Mouse (Mus musculus): Measurements from ENCODE around the gene Olfr93. TPM values are rescaled to one million over a fixed set of nuclear protein-coding genes. Genes with fewer than 3 reads are reported as not detected.
A peak's percentile ranks its signal among the peaks of the same experiment; 100 is the strongest.
"Not testable (repeated sequence)": the region's sequence is repeated elsewhere in the genome, so short reads cannot be mapped to it uniquely, and the experiment has no call there.

Olfr93 gene
- not detected for total RNA-seq (2021)
- long read RNA-seq, experiment 1: 0 reads
- long read RNA-seq, experiment 2: 0 reads

GRCm38 (mm10) chr17:37161394-37161793 is at the start of gene Olfr93:
Gene Olfr93 (minus strand): TSS chr17:37161494.
- no peak for DNase-seq
- intact Hi-C loops (cut with DNase I): no loop called here

GRCm38 (mm10) chr17:37203917-37204236 is 42.6 kb upstream of the Olfr93 start:
- intact Hi-C loops (cut with DNase I): loop anchor here (1.0 kb wide), 1 partner anchor 121 kb away; no protein-coding TSS in a partner anchor

GRCm38 (mm10) chr17:37203206-37203916 is 42.1 kb upstream of the Olfr93 start:
- intact Hi-C loops (cut with DNase I): no loop called here
- DNase-seq: peak; percentile 52 to 60

More at GRCm38 (mm10) chr17:37203917-37204236, 42.6 kb upstream of the Olfr93 start:
- DNase-seq: no peak

GRCm38 (mm10) chr17:37200894-37201293 is 39.6 kb upstream of the Olfr93 start, which contains the start of gene Olfr94:
Gene Olfr94 (minus strand): TSS chr17:37200994.
- intact Hi-C loops (cut with DNase I): no loop called here
- no peak for DNase-seq

GRCm38 (mm10) chr17:37196845-37197724 is 35.8 kb upstream of the Olfr93 start:
- DNase-seq: no peak
- intact Hi-C loops (cut with DNase I): no loop called here

- DNase-seq: no peak
- intact Hi-C loops (cut with DNase I): no loop called here
Observed at GRCm38 (mm10) chr17:37194782-37195181, 33.5 kb upstream of the Olfr93 start.

- no peak for DNase-seq
- intact Hi-C loops (cut with DNase I): no loop called here
Observed at GRCm38 (mm10) chr17:37193656-37194055, 32.4 kb upstream of the Olfr93 start, which contains the start of gene Ubd. Gene Ubd (plus strand): TSS chr17:37193892.

GRCm38 (mm10) chr17:37193032-37193431 is 31.7 kb upstream of the Olfr93 start:
- intact Hi-C loops (cut with DNase I): no loop called here
- DNase-seq: no peak

- DNase-seq: no peak
- intact Hi-C loops (cut with DNase I): no loop called here
Observed at GRCm38 (mm10) chr17:37190711-37191110, 29.4 kb upstream of the Olfr93 start.

- DNase-seq: no peak
- intact Hi-C loops (cut with DNase I): no loop called here
Observed at GRCm38 (mm10) chr17:37185474-37185873, 24.2 kb upstream of the Olfr93 start.

- intact Hi-C loops (cut with DNase I): not testable (repeated sequence)
Observed at GRCm38 (mm10) chr17:37131366-37131765, 29.9 kb downstream of the Olfr93 start.

GRCm38 (mm10) chr17:37119988-37120387 is 41.3 kb downstream of the Olfr93 start, which contains the start of gene Olfr92:
Gene Olfr92 (minus strand): TSS chr17:37120088.
- DNase-seq: no peak
- intact Hi-C loops (cut with DNase I): no loop called here

More at GRCm38 (mm10) chr17:37131366-37131765, 29.9 kb downstream of the Olfr93 start:
- DNase-seq: not testable (repeated sequence)

- no peak for DNase-seq
- intact Hi-C loops (cut with DNase I): no loop called here
Observed at GRCm38 (mm10) chr17:37098178-37098577, 63.1 kb downstream of the Olfr93 start, which contains the start of gene Olfr91. Gene Olfr91 (minus strand): TSS chr17:37098278.

- intact Hi-C loops (cut with DNase I): no loop called here
- DNase-seq: no peak
Observed at GRCm38 (mm10) chr17:37093289-37093688, 68.0 kb downstream of the Olfr93 start.

- intact Hi-C loops (cut with DNase I): no loop called here
- DNase-seq: no peak
Observed at GRCm38 (mm10) chr17:37092198-37092597, 69.1 kb downstream of the Olfr93 start.

Other genes with a start within 250 kb of the Olfr93 start
- not detected for gene Rnf39, start 218.6 kb downstream of the Olfr93 start, total RNA-seq (2021)
- gene Ppp1r11, start 209.8 kb downstream of the Olfr93 start, total RNA-seq (2021): 10 to 100 TPM; 48.0 to 56.2 TPM
- gene Znrd1, start 202.9 kb downstream of the Olfr93 start, total RNA-seq (2021): 10 to 100 TPM; 16.1 to 17.7 TPM
- 10 to 100 TPM; 16.1 to 17.2 TPM for gene Znrd1as, start 202.9 kb downstream of the Olfr93 start, total RNA-seq (2021)
- gene 2410137M14Rik, start 180.3 kb downstream of the Olfr93 start, total RNA-seq (2021): not detected
- under 1 TPM in 1 of 2 experiments, not detected in 1; 0.10 TPM for gene H2-M5, start 172.0 kb downstream of the Olfr93 start, total RNA-seq (2021)
- under 1 TPM; 0.23 to 0.59 TPM for gene Zfp57, start 160.3 kb downstream of the Olfr93 start, total RNA-seq (2021)
- not detected for gene Mog, start 138.1 kb downstream of the Olfr93 start, total RNA-seq (2021)
- 1 to 10 TPM; 8.0 to 8.1 TPM for gene Gabbr1, start 115.5 kb downstream of the Olfr93 start, total RNA-seq (2021)
- not detected for gene Olfr90, start 73.0 kb downstream of the Olfr93 start, total RNA-seq (2021)
- not detected for gene Olfr91, start 63.2 kb downstream of the Olfr93 start, total RNA-seq (2021)
- not detected for gene Olfr92, start 41.4 kb downstream of the Olfr93 start, total RNA-seq (2021)
- under 1 TPM in 1 of 2 experiments, not detected in 1; 0.28 TPM for gene Ubd, start 32.4 kb upstream of the Olfr93 start, total RNA-seq (2021)
- gene Olfr94, start 39.5 kb upstream of the Olfr93 start, total RNA-seq (2021): not detected
- gene Olfr95, start 51.6 kb upstream of the Olfr93 start, total RNA-seq (2021): not detected
- not detected for gene Olfr96, start 58.7 kb upstream of the Olfr93 start, total RNA-seq (2021)
- not detected for gene Olfr97, start 75.8 kb upstream of the Olfr93 start, total RNA-seq (2021)
- gene Olfr98, start 102.3 kb upstream of the Olfr93 start, total RNA-seq (2021): not detected
- under 1 TPM; 0.81 to 0.94 TPM for gene H2-M3, start 108.7 kb upstream of the Olfr93 start, total RNA-seq (2021)
- not detected for gene Olfr99, start 122.0 kb upstream of the Olfr93 start, total RNA-seq (2021)
- not detected for gene Olfr101, start 142.8 kb upstream of the Olfr93 start, total RNA-seq (2021)
- gene Olfr102, start 155.6 kb upstream of the Olfr93 start, total RNA-seq (2021): not detected
- not detected for gene Olfr103, start 178.2 kb upstream of the Olfr93 start, total RNA-seq (2021)
- gene Olfr104-ps, start 198.1 kb upstream of the Olfr93 start, total RNA-seq (2021): not detected
- not detected for gene Olfr105-ps, start 217.5 kb upstream of the Olfr93 start, total RNA-seq (2021)
- not detected for gene Olfr106-ps, start 228.9 kb upstream of the Olfr93 start, total RNA-seq (2021)
- gene Olfr107, start 237.7 kb upstream of the Olfr93 start, total RNA-seq (2021): not detected